Mouse (Mus musculus) limb, embryonic 12.5 days (tissue): ENCODE measurements at regions not wholly inside any gene's neighbourhood (a gene's known extent, or its start where the extent isn't known, plus 50 kb on each side); places are given as distances from the start of the nearest gene placed in this dataset.
A peak's percentile ranks its signal among the peaks of the same experiment; 100 is the strongest.

Source experiments
- ATAC-seq: fragments of 200-750 bp; cut with Nextera tagmentation; 2 replicates; pipeline ENCODE4 v1.8.0; 2017; ENCODE audit warnings: low read depth, moderate TSS enrichment; ENCODE audit not compliant: insufficient number of reproducible peaks, insufficient read depth, low FRiP score, low TSS enrichment
- H3K27ac ChIP-seq: fragments of 300-500 bp; sonication (generic); 2 replicates; pipeline ENCODE4 v1.5.1; 2016; ENCODE audit warnings: mild to moderate bottlenecking, moderate library complexity
- H3K27me3 ChIP-seq: fragments of 300-500 bp; sonication (generic); 2 replicates; pipeline ENCODE4 v1.6.1; 2016; ENCODE audit warnings: mild to moderate bottlenecking, moderate library complexity
- H3K36me3 ChIP-seq: fragments of 300-500 bp; sonication (generic); 2 replicates; pipeline ENCODE4 v1.6.1; 2016; ENCODE audit warnings: mild to moderate bottlenecking, moderate library complexity
- H3K4me1 ChIP-seq: fragments of 300-500 bp; sonication (generic); replicated peaks from 2 replicates; pipeline ENCODE4 v1.6.1; 2016
- H3K4me2 ChIP-seq: fragments of 300-500 bp; sonication (generic); 2 replicates; pipeline ENCODE4 v1.6.1; 2016; ENCODE audit warnings: mild to moderate bottlenecking, moderate library complexity
- H3K4me3 ChIP-seq: fragments of 300-500 bp; sonication (generic); replicated peaks from 2 replicates; pipeline ENCODE4 v1.5.1; 2016; ENCODE audit warnings: mild to moderate bottlenecking
- H3K9ac ChIP-seq: fragments of 300-500 bp; sonication (generic); replicated peaks from 2 replicates; pipeline ENCODE4 v1.6.1; 2016; ENCODE audit warnings: mild to moderate bottlenecking, moderate library complexity
- H3K9me3 ChIP-seq: fragments of 300-500 bp; sonication (generic); 2 replicates; pipeline ENCODE4 v1.6.1; 2016; ENCODE audit warnings: mild to moderate bottlenecking, moderate library complexity
- WGBS: fragments of 180-500 bp; shearing (Covaris S2); methylation state at CpG from one replicate; pipeline ENCODE4 v1.1.7; 2016; 5-methylcytosine and 5-hydroxymethylcytosine counted together

DNA sequence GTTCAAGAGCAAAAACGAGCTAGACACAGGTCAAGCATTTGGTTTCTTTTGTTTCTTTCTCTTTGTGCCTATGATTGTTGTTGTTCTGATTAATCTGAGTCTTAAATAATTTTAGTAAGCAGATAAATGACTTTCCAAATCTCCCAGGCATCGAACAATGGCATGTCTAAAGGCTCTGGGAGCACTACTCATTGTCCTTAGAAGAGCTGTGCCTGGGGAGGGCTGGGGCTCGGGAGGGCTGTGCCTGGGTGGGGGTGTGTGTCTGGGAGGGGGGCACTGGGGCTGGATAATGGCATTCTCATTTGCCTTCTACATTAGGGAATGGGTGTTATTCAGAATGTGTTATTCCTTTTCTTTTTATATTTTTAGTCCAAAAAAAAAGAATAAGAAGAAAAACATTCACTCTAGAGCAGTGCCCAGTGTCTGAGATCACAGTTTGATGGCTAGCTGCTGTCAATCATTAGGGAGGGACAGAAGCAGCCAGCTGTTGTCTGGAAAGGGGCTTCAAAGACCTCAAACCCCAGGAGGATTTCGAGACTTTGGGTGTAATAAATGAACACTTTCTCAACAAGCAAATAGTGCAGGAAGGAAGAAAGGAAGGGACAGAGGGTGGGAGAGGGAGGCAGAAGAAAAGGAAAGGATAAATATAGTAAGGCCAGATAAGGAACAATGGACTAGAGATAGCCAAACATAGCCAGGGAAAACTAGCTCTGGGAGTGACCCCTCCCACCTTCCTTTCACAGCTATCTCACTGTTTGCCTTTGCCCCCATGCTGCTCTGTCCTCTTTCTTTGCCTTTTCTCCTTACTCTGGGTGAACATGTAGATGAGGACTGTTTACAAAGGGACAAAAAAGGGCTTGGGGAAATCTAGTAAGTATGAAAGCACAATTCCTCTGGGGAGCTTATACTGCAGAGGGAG, 264.2 kb upstream of the Pcsk5 start:
- no peaks in the 10 kb centered on the region for H3K9me3 ChIP-seq
- H3K4me2 ChIP-seq, result no peak overlapping the region
- WGBS, result 49% methylated on average over 4 of the region's 4 CpGs
- H3K27ac ChIP-seq, result no peak overlapping the region
- no peaks in the 10 kb centered on the region for H3K36me3 ChIP-seq
- H3K4me1 ChIP-seq, result peaks cover 8% of the 10 kb centered on the region; the same call in 1 of the 2 replicates
- H3K9ac ChIP-seq, result no peak overlapping the region
- ATAC-seq, result no peak
- no peaks in the 10 kb centered on the region; the same call in 1 of the 2 replicates for H3K27me3 ChIP-seq
- H3K4me3 ChIP-seq, result no peak overlapping the region

DNA sequence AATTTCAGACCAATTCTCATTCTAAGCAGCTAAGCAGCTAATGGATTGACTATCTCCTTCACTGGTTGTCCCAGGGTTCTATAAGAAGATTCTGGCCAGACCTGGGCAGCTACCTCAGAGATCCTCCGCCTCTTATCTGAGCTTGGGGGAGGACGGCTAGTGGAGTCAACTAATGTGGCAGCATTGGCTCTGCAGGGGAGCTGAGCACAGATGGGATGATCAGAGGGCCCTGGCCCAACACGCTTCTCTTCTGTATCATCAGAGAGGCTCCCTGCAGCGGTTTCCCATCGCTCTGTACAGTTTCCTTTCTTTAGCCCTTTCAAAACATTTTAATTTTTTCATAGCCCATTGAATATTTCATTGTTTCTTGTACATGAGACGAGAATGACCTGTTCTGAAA, 245.9 kb upstream of the Pcsk5 start:
- 82% methylated on average over 6 of the region's 6 CpGs for WGBS
- H3K9ac ChIP-seq, result no peak overlapping the region
- no peak for ATAC-seq

DNA sequence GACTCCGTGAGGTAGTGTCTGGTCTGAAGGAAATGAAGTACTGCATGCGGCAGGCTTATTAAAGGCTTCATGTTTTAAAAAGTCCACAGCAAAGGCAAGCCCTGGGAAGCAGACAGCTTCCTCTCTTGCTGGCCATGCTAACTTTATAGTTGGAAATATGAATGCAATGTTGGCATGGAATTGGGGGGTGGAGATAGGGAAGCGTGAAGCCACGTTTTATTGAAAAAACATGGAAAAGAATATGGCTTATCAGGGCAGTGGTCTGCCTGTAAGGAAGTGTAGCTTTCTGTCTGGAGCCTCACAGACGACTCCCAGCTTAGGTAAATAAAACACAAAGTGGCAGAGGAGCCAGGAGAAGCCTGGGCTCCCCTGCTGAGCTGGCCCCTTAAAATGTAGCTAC, 231.5 kb upstream of the Pcsk5 start:
- no peak overlapping the region for H3K4me2 ChIP-seq
- H3K9ac ChIP-seq, result no peak overlapping the region
- no peak overlapping the region for H3K4me3 ChIP-seq
- 35% methylated on average over 5 of the region's 5 CpGs for WGBS
- no peaks in the 10 kb centered on the region for H3K36me3 ChIP-seq
- peak overlapping the region; percentile 46 for H3K27ac ChIP-seq
- H3K9me3 ChIP-seq, result no peaks in the 10 kb centered on the region
- ATAC-seq, result no peak; the same call in 1 of the 2 replicates
- peaks cover 14% of the 10 kb centered on the region for H3K4me1 ChIP-seq
- no peaks in the 10 kb centered on the region for H3K27me3 ChIP-seq

More for the DNA sequence above, 245.9 kb upstream of the Pcsk5 start:
- H3K9me3 ChIP-seq, result no peaks in the 10 kb centered on the region
- no peak overlapping the region for H3K4me2 ChIP-seq
- H3K27ac ChIP-seq, result no peak overlapping the region
- H3K4me1 ChIP-seq, result no peaks in the 10 kb centered on the region
- H3K4me3 ChIP-seq, result no peak overlapping the region
- H3K27me3 ChIP-seq, result no peaks in the 10 kb centered on the region
- no peaks in the 10 kb centered on the region for H3K36me3 ChIP-seq

DNA sequence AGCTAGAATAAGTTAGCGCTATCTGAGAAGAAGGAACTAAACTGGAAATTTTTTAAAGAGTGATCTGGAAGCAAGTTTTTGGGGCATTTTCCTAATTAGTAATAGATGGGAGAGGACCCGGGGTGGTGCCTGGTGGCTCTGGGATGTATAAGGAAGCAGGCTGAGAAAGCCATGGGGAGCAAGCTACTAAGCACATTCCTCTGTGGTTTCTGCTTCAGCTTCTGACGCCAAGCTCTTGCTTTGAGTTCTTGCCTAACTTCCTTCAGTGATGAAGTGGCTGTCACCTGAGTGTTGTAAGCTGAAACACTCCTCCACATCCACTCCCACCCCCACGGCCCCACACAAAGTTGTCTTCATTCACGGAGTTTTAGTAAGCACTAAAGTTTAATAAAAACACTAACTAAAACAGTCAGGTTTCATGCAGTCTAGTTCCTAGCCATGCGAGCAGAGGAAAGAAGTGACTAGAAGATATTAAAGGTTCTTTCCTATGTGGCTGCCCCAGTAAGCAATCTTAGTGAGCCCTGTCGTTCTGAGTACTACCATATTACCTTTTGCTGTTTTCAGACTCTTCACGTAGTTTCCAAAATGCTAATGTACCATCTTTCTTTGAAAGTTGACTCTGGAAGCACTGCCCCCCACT, 230.5 kb upstream of the Pcsk5 start:
- H3K4me3 ChIP-seq, result no peak overlapping the region
- H3K4me2 ChIP-seq, result no peak overlapping the region
- WGBS, result 70% methylated on average over 8 of the region's 8 CpGs
- H3K36me3 ChIP-seq, result no peaks in the 10 kb centered on the region
- no peak overlapping the region for H3K9ac ChIP-seq
- H3K9me3 ChIP-seq, result no peaks in the 10 kb centered on the region
- no peak overlapping the region for H3K27ac ChIP-seq
- H3K4me1 ChIP-seq, result peaks cover 14% of the 10 kb centered on the region
- H3K27me3 ChIP-seq, result no peaks in the 10 kb centered on the region
- no peak for ATAC-seq

DNA sequence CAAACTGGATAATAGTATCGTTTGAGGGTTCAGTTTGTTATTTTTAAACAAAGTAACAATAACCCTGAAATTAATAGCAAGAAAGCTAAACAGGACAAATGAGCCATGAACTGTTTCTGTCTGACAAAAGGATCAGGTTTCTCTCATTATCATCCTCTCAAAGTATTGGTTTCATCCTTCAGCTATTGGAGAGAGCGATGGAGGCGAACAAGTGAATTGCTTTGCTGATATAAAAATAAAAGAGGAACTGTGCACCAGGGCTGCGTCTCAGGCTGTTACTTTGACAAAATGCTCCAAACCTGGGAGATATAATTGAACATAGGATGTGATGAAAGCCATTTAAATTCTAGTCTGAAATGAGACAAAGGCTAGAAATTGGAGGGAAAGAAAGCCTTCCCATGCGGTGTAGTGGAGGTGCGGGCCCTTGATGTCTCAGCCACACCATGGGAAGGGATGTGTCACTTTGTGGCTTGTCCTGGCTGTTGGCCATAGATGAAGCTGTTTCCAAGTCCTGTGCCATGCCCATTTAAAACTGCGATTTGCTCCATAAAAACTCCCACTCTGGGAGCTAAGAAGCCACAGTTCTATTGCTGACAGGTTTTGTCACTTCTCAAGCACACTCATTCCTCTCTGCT, 219.9 kb upstream of the Pcsk5 start:
- no peak for ATAC-seq
- no peak overlapping the region for H3K4me2 ChIP-seq
- no peak overlapping the region for H3K27ac ChIP-seq

DNA sequence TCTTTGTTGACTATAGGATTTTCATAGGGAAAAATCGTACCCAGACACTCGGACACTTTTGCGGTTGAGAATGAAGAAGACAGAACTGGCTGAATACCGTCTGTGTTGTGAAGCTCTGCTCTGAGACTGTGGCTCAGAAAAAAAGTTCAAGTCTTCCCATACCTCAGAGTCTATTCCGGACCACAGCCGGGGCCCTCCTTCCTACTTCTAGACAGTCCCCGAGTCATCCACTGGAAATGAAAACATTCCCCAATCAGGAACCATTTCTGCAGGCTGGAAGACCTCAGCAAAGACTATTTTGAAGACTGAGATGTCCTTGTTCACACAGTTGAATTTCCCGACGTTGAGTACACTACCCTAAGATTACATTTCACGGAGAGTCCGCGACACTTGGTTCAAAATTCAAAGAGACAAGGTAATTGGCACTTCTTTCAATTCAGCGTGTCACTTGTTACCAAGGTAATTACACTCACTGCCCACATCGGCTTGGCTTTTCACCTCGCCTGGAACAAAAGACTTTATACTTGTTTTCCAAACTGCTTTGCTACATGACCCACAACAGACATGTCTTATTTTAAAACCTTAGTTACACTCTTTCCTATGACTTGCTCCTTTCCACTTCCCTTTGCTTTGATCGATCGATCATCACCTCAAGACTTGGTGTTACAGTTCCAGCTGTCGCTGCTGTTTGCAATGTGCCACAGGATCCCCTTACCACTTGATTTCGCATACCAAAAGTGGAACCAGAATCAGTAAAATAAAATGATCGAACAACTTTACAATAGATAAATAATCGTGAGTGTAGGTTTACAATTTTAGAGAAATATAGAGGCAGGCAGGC, 219.2 kb upstream of the Pcsk5 start:
- Histone ChIP-seq H3K27ac (no peak overlapping the region), H3K9me3 (no peaks in the 10 kb centered on the region), H3K4me3 (no peak overlapping the region), H3K4me1 (peaks cover 14% of the 10 kb centered on the region), H3K36me3 (no peaks in the 10 kb centered on the region), H3K9ac (no peak overlapping the region), H3K27me3 (no peaks in the 10 kb centered on the region), H3K4me2 (no peak overlapping the region)
- 78% methylated on average over 21 of the region's 21 CpGs for WGBS
- ATAC-seq, result no peak

More for the DNA sequence above, 219.9 kb upstream of the Pcsk5 start:
- Histone ChIP-seq H3K9ac (no peak overlapping the region), H3K9me3 (no peaks in the 10 kb centered on the region), H3K4me3 (no peak overlapping the region), H3K4me1 (peaks cover 14% of the 10 kb centered on the region), H3K36me3 (no peaks in the 10 kb centered on the region), H3K27me3 (no peaks in the 10 kb centered on the region)
- 76% methylated on average over 7 of the region's 7 CpGs for WGBS

DNA sequence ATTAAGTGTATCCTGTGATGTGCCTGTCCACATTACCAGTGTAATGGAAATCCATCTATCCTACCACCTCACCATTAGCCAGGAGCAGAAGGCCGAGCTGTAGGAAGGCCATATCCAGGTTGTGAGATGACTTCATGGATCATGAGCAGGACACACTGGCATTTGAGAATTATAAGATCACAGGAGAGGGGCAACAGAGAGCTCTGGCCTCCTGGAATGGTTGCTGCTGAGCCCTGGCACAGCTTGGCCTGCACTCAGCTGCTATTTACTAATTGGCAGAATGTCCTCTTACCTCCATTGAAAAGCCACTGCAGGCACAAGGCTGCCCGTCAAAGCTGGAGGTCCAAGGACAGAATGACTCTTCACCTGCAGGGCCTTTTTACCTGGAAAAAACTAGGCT, 212.9 kb upstream of the Pcsk5 start:
- no peak for ATAC-seq
- no peaks in the 10 kb centered on the region for H3K27me3 ChIP-seq
- H3K9me3 ChIP-seq, result no peaks in the 10 kb centered on the region
- H3K27ac ChIP-seq, result no peak overlapping the region
- no peak overlapping the region for H3K9ac ChIP-seq
- no peaks in the 10 kb centered on the region for H3K36me3 ChIP-seq
- no peak overlapping the region for H3K4me3 ChIP-seq
- no peak overlapping the region for H3K4me2 ChIP-seq
- 83% methylated on average over 2 of the region's 2 CpGs for WGBS
- H3K4me1 ChIP-seq, result 0 out of 2 replicates have a peak, but pooled peaks cover 5% of the 10 kb centered on the region

DNA sequence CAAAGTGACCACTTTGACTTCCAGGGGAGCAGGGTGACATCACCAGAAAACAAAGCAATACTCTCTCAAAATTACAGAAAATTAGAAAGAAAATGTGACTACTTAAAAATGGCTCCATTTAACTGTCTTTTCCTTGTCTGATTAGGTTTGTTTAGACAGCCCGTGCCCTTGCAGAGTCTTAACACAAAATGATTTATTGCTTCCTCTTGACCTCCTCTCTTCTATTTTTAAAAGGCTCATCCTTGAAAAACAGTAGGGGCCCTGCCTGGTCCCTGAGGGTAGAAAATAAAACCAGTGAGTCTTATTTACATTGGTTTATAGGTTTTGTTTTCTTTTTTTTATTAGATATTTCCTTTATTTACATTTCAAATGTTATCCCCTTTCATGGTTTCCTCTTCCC, 196.8 kb upstream of the Pcsk5 start:
- 17% methylated on average over 1 of the region's 1 CpGs for WGBS
- Histone ChIP-seq H3K27ac (no peak overlapping the region), H3K4me2 (no peak overlapping the region), H3K36me3 (no peaks in the 10 kb centered on the region), H3K4me1 (no peaks in the 10 kb centered on the region), H3K9ac (no peak overlapping the region), H3K4me3 (no peak overlapping the region), H3K9me3 (no peaks in the 10 kb centered on the region), H3K27me3 (no peaks in the 10 kb centered on the region)
- no peak for ATAC-seq

DNA sequence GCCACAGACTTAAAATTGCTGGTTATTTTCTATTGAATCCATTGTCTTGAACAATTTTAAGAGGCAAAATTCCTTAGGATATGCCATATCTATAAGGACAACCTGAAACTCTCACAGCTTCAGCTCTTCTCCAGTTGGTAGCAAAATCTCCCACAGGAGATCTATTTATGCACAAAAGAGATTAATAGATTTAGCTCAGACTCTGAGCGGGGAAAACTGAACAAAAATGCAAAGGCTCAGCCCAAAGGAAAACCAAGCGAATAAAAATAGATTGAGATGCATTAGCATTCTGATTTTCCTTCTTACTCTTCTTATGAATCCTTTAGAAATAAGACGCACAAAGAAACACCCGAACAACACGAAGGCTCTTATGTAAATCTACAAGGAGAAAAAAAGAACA, 196.2 kb upstream of the Pcsk5 start:
- no peaks in the 10 kb centered on the region for H3K9me3 ChIP-seq
- H3K4me3 ChIP-seq, result no peak overlapping the region
- H3K27me3 ChIP-seq, result no peaks in the 10 kb centered on the region
- no peak overlapping the region for H3K9ac ChIP-seq
- no peak overlapping the region for H3K27ac ChIP-seq
- ATAC-seq, result no peak
- H3K4me1 ChIP-seq, result no peaks in the 10 kb centered on the region
- H3K36me3 ChIP-seq, result no peaks in the 10 kb centered on the region
- no peak overlapping the region for H3K4me2 ChIP-seq
- WGBS, result 91% methylated on average over 5 of the region's 5 CpGs

DNA sequence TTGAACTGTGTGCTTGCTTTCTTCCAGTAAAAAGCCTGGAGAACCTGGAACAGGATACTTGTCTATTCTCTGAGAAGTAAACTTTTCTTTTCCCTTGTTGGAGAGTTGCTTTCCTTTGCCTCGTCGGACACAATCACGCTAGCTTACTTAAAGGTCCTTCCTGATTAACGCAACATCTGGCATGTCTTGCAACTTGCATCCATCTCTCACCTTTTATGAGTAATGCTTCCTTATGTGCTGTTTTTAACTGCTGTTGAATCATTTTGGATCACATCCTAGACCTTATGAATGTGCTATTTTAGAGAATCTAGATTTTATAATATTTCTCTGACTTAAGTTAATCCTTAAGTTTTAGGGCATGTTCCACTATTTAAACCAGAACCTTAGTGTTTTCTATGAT, 188.4 kb upstream of the Pcsk5 start:
- H3K9ac ChIP-seq, result no peak overlapping the region
- 62% methylated on average over 4 of the region's 4 CpGs for WGBS
- ATAC-seq, result no peak
- no peak overlapping the region for H3K4me2 ChIP-seq
- no peaks in the 10 kb centered on the region for H3K27me3 ChIP-seq
- no peaks in the 10 kb centered on the region for H3K36me3 ChIP-seq
- H3K4me3 ChIP-seq, result no peak overlapping the region
- H3K9me3 ChIP-seq, result no peaks in the 10 kb centered on the region
- no peak overlapping the region for H3K27ac ChIP-seq
- H3K4me1 ChIP-seq, result no peaks in the 10 kb centered on the region

DNA sequence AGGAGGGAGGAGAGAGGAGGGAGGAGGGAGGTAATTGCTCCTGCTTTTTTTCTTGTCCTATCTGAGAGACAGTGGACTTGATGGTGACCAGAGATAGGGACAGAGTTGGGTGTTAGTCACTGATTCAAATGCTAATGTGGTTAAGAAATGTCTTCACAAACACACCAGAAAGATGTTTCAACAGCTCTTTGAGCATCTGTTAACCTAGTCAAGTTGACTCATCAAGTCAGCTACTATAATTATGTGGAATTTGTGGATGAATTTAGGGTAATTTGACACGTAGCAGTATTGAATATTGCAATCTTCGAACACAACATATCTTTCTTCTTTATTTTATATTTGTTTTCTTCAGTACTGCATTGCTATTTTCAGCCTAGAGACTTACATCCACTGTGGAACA, 182.9 kb upstream of the Pcsk5 start:
- no peak overlapping the region for H3K4me2 ChIP-seq
- H3K9ac ChIP-seq, result no peak overlapping the region
- H3K36me3 ChIP-seq, result no peaks in the 10 kb centered on the region
- H3K4me1 ChIP-seq, result no peaks in the 10 kb centered on the region
- WGBS, result 88% methylated on average over 2 of the region's 2 CpGs
- H3K27me3 ChIP-seq, result no peaks in the 10 kb centered on the region
- ATAC-seq, result no peak
- H3K4me3 ChIP-seq, result no peak overlapping the region
- H3K9me3 ChIP-seq, result no peaks in the 10 kb centered on the region
- no peak overlapping the region for H3K27ac ChIP-seq
